Mouse (Mus musculus) heart, postnatal 0 days (tissue): ENCODE measurements at regions not wholly inside any gene's neighbourhood (a gene's known extent, or its start where the extent isn't known, plus 50 kb on each side); places are given as distances from the start of the nearest gene placed in this dataset.

Source experiments
- CTCF ChIP-seq: IDR thresholded peaks from 2 replicates; pipeline ENCODE4 v1.5.1; 2016; ENCODE audit warnings: antibody characterized with exemption, control low read depth, low read depth
- EP300 ChIP-seq: IDR thresholded peaks from 2 replicates; pipeline ENCODE4 v1.6.1; 2016; ENCODE audit warnings: antibody characterized with exemption, low read depth

DNA sequence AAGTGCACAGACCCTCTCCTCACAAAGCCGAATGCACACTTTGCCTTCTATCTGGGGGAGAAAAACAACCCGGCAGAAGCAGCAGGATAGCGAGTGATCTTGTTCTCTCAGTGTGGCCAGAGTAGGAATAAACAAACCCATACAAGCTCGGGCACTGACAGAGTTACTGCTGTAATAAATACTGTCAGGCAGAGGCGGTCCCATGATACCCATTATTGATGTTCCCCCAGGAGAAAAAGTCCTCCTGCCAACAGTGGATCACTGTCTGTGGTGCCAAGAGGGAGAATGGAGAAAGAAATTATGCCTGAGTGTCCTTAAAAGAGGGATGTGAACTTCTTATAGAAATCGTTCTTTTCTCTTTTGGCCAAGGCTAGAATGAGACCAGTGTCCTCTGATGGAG is 200.2 kb downstream of the Adra2a start:
- TF ChIP-seq CTCF (no peak), EP300 (no peak)
